Comparison of ENCODE assay signal across 9 mouse cellular contexts in the genomic region with DNA sequence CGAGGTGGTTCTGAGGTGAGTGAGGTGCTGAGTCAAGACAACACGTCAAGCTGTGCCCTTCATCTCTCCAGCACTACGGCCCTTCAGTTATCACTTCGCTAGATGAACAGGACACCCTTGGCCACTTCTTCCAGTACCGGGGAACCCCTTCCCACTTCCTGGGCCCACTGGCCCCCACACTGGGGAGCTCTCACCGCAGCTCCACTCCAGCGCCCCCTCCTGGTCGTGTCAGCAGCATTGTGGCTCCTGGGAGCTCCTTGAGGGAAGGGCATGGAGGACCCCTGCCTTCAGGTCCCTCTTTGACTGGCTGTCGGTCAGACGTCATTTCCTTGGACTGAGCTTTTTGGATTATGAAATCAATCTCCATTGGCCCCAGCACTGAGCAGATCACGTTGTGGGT. TPM values are rescaled to one million over a fixed set of nuclear protein-coding genes. Genes with fewer than 3 reads are reported as not detected.
DNase-seq lines count a peak whose midpoint lies in the region; ATAC-seq and TF ChIP-seq lines count a peak whose summit lies in the region.
"Had no signal": no experiment of that assay in that cellular context is flagged by ENCODE, and none has a peak within 500 bp of the region (broad histone marks: within the 10 kb centered on the region; RNA-seq: fewer than 3 reads in every experiment).

No protein-coding gene starts in this region.

- H3K4me2 ChIP-seq in lung, postnatal 0 days (replicated peaks; ENCODE audit: low read depth, low read length), result no peak overlapping the region
- no peak overlapping the region for H3K4me2 ChIP-seq in forebrain, embryonic 16.5 days (ENCODE audit: low read length)
- H3K4me2 ChIP-seq: heart, embryonic 13.5 days had no signal

- H3K79me2 ChIP-seq in heart, adult 2 months (replicated peaks; ENCODE audit: control insufficient read depth, insufficient read depth, low read length), result no peaks in the 10 kb centered on the region

- H3K9me3 ChIP-seq in lung, postnatal 0 days (ENCODE audit: low read length), result no peaks in the 10 kb centered on the region
- no peaks in the 10 kb centered on the region for H3K9me3 ChIP-seq in forebrain, embryonic 16.5 days (ENCODE audit: control insufficient read depth, low read length)
- H3K9me3 ChIP-seq in hindbrain, embryonic 10.5 days, result no peaks in the 10 kb centered on the region
- H3K9me3 ChIP-seq: heart, embryonic 13.5 days had no signal

- no peak for ATAC-seq in lung, postnatal 0 days
- no peak for ATAC-seq in forebrain, embryonic 16.5 days

- DNase-seq in heart, adult 2 months, result no peak
- DNase-seq in heart, adult 9 months (ENCODE audit: low spot score in 2 of 2), result no peak
- no peak for DNase-seq in lung, postnatal 0 days (ENCODE audit: low spot score)
- no peak for DNase-seq in lung, postnatal 36 days
- peak; percentile 72 for DNase-seq in testis, postnatal 10 days (ENCODE audit: low spot score)
- no peak for DNase-seq in hindbrain, embryonic 10.5 days (ENCODE audit: low spot score)

- intact Hi-C loops in heart, adult 2 months (cut with DNase I), result loop anchor here (5.0 kb wide), 3 partner anchors 37 to 157 kb away; partner anchors contain the start of gene Itga10

- no peaks in the 10 kb centered on the region for H3K36me3 ChIP-seq in heart, adult 2 months (ENCODE audit: control insufficient read depth, insufficient read depth, low read length)
- peaks cover 23% of the 10 kb centered on the region for H3K36me3 ChIP-seq in lung, postnatal 0 days (ENCODE audit: insufficient read depth, low read length)
- H3K36me3 ChIP-seq in forebrain, embryonic 16.5 days (ENCODE audit: control insufficient read depth, insufficient read depth), result no peaks in the 10 kb centered on the region
- H3K36me3 ChIP-seq in hindbrain, embryonic 10.5 days, result peaks cover 67% of the 10 kb centered on the region

- WGBS in heart, adult 2 months, result 72% methylated on average over 11 of the region's 11 CpGs
- 66% methylated on average over 11 of the region's 11 CpGs for WGBS in lung, postnatal 0 days
- WGBS in bone marrow, adult 2 months, result 72% methylated on average over 11 of the region's 11 CpGs
- 65% methylated on average over 11 of the region's 11 CpGs for WGBS in forebrain, embryonic 16.5 days
- 68% methylated on average over 11 of the region's 11 CpGs for WGBS in hindbrain, embryonic 10.5 days

- TF ChIP-seq POLR2A in heart, adult 2 months (IDR thresholded peaks at IDR 0.05; ENCODE audit: insufficient read depth, low read depth, low read length), result no peak
- no peak for TF ChIP-seq POLR2A in bone marrow, adult 2 months (IDR thresholded peaks at IDR 0.05; ENCODE audit: borderline replicate concordance, control insufficient read depth, low read depth, low read length)

- no peak overlapping the region for H3K27ac ChIP-seq in heart, adult 2 months
- H3K27ac ChIP-seq in lung, postnatal 0 days (ENCODE audit: low read length), result no peak overlapping the region
- H3K27ac ChIP-seq in bone marrow, adult 2 months (ENCODE audit: control insufficient read depth, insufficient read depth, low read depth, low read length, poor library complexity), result no peak overlapping the region
- no peak overlapping the region for H3K27ac ChIP-seq in forebrain, embryonic 16.5 days (ENCODE audit: low read length)
- H3K27ac ChIP-seq in hindbrain, embryonic 10.5 days, result no peak overlapping the region
- H3K27ac ChIP-seq: heart, embryonic 13.5 days had no signal

- no peak for TF ChIP-seq EP300 in heart, adult 2 months (IDR thresholded peaks at IDR 0.05; ENCODE audit: insufficient read depth, low read depth, low read length)
- no peak for TF ChIP-seq EP300 in lung, postnatal 0 days (IDR thresholded peaks at IDR 0.05)

- H3K4me1 ChIP-seq in heart, adult 2 months (ENCODE audit: control insufficient read depth, insufficient read depth, low read length), result peaks cover 3% of the 10 kb centered on the region; the same call in 1 of the 2 replicates
- H3K4me1 ChIP-seq in lung, postnatal 0 days (ENCODE audit: insufficient read depth, low read depth, low read length), result peaks cover 6% of the 10 kb centered on the region; the same call in 1 of the 2 replicates
- no peaks in the 10 kb centered on the region for H3K4me1 ChIP-seq in bone marrow, adult 2 months (ENCODE audit: control insufficient read depth, insufficient read depth, low read length)
- peaks cover 4% of the 10 kb centered on the region; the same call in 1 of the 2 replicates for H3K4me1 ChIP-seq in forebrain, embryonic 16.5 days (replicated peaks; ENCODE audit: control insufficient read depth, insufficient read depth, low read length)
- H3K4me1 ChIP-seq in hindbrain, embryonic 10.5 days (replicated peaks), result peaks cover 16% of the 10 kb centered on the region

- H3K27me3 ChIP-seq in heart, adult 2 months (ENCODE audit: control insufficient read depth, insufficient read depth, low read length), result no peaks in the 10 kb centered on the region
- no peaks in the 10 kb centered on the region for H3K27me3 ChIP-seq in lung, postnatal 0 days (replicated peaks; ENCODE audit: insufficient read depth, low read length)
- no peaks in the 10 kb centered on the region for H3K27me3 ChIP-seq in forebrain, embryonic 16.5 days (replicated peaks; ENCODE audit: control insufficient read depth, insufficient read depth, low read length)
- peaks cover 18% of the 10 kb centered on the region for H3K27me3 ChIP-seq in hindbrain, embryonic 10.5 days (ENCODE audit: insufficient read depth, poor library complexity, severe bottlenecking)

- H3K9ac ChIP-seq in heart, adult 2 months (ENCODE audit: low read depth, low read length), result no peak overlapping the region
- no peak overlapping the region for H3K9ac ChIP-seq in lung, postnatal 0 days (replicated peaks; ENCODE audit: low read depth)
- no peak overlapping the region for H3K9ac ChIP-seq in forebrain, embryonic 16.5 days (replicated peaks; ENCODE audit: low read depth, low read length)
- H3K9ac ChIP-seq: heart, embryonic 13.5 days had no signal

- H3K4me3 ChIP-seq in heart, adult 2 months, result no peak overlapping the region
- H3K4me3 ChIP-seq in lung, postnatal 0 days (ENCODE audit: low read depth, low read length), result no peak overlapping the region
- H3K4me3 ChIP-seq in bone marrow, adult 2 months (replicated peaks; ENCODE audit: control insufficient read depth, low read depth, low read length), result no peak overlapping the region
- H3K4me3 ChIP-seq in forebrain, embryonic 16.5 days (replicated peaks; ENCODE audit: low read length), result no peak overlapping the region
- H3K4me3 ChIP-seq in hindbrain, embryonic 10.5 days, result no peak overlapping the region
- H3K4me3 ChIP-seq: heart, embryonic 13.5 days had no signal

- TF ChIP-seq CTCF in heart, adult 2 months (IDR thresholded peaks at IDR 0.05), result peak; percentile 65
- TF ChIP-seq CTCF in lung, postnatal 0 days (IDR thresholded peaks at IDR 0.05), result peak; percentile 65
- TF ChIP-seq CTCF in bone marrow, adult 2 months (IDR thresholded peaks at IDR 0.05; ENCODE audit: control insufficient read depth, insufficient read depth, low read length), result peak; percentile 42; the same call in 1 of the 2 replicates

RNA-seq across cellular contexts. Expression of gene Nudt17, which starts 3.6 kb away (rescaled TPM):
- 1 to 10 TPM; 2.6 to 3.1 TPM for total RNA-seq in heart, adult 2 months (2021)
- polyA plus RNA-seq in heart, adult 2 months (2012; rRNA removed), result 4.8 and 5.0 TPM in 2 replicates
- 5.3 and 5.8 TPM in 2 replicates for polyA plus RNA-seq in lung, postnatal 0 days (2015; fragmentation: Nextera tagmentation; extraction: Ambion mirVana)
- 1.4 TPM in 1 of 2 replicates, not detected in the other for polyA plus RNA-seq in bone marrow, adult 2 months (2011; ENCODE audit: insufficient read depth, insufficient read length, low replicate concordance, missing spikeins)
- 4.8 and 6.2 TPM in 2 replicates for polyA plus RNA-seq in forebrain, embryonic 16.5 days (2015; fragmentation: Nextera tagmentation; extraction: Ambion mirVana)
- 17.1 and 19.4 TPM in 2 replicates for polyA plus RNA-seq in hindbrain, embryonic 10.5 days (2016; fragmentation: Nextera tagmentation; extraction: Ambion mirVana)

RNA-seq across cellular contexts. Expression of gene Pias3, which starts 8.6 kb away (rescaled TPM):
- 10 to 100 TPM; 10.3 to 11.7 TPM for total RNA-seq in heart, adult 2 months (2021)
- 20.6 and 20.7 TPM in 2 replicates for polyA plus RNA-seq in heart, adult 2 months (2012; rRNA removed)
- 26.9 and 31.1 TPM in 2 replicates for polyA plus RNA-seq in lung, postnatal 0 days (2015; fragmentation: Nextera tagmentation; extraction: Ambion mirVana)
- polyA plus RNA-seq in bone marrow, adult 2 months (2011; ENCODE audit: insufficient read depth, insufficient read length, low replicate concordance, missing spikeins), result 22.0 and 34.9 TPM in 2 replicates
- 24.3 and 32.6 TPM in 2 replicates for polyA plus RNA-seq in forebrain, embryonic 16.5 days (2015; fragmentation: Nextera tagmentation; extraction: Ambion mirVana)
- 46.2 and 48.3 TPM in 2 replicates for polyA plus RNA-seq in hindbrain, embryonic 10.5 days (2016; fragmentation: Nextera tagmentation; extraction: Ambion mirVana)

RNA-seq across cellular contexts. Expression of gene Polr3c, which starts 22.6 kb away (rescaled TPM):
- 10 to 100 TPM; 22.4 to 24.4 TPM for total RNA-seq in heart, adult 2 months (2021)
- 21.2 and 33.5 TPM in 2 replicates for polyA plus RNA-seq in heart, adult 2 months (2012; rRNA removed)
- 17.9 and 19.2 TPM in 2 replicates for polyA plus RNA-seq in lung, postnatal 0 days (2015; fragmentation: Nextera tagmentation; extraction: Ambion mirVana)
- polyA plus RNA-seq in bone marrow, adult 2 months (2011; ENCODE audit: insufficient read depth, insufficient read length, low replicate concordance, missing spikeins), result 19.6 and 26.5 TPM in 2 replicates
- polyA plus RNA-seq in forebrain, embryonic 16.5 days (2015; fragmentation: Nextera tagmentation; extraction: Ambion mirVana), result 32.2 and 33.9 TPM in 2 replicates
- polyA plus RNA-seq in hindbrain, embryonic 10.5 days (2016; fragmentation: Nextera tagmentation; extraction: Ambion mirVana), result 44.4 and 45.3 TPM in 2 replicates

RNA-seq across cellular contexts. Expression of gene Rnf115, which starts 22.7 kb away (rescaled TPM):
- total RNA-seq in heart, adult 2 months (2021), result 10 to 100 TPM; 22.6 to 25.4 TPM
- 11.4 and 19.7 TPM in 2 replicates for polyA plus RNA-seq in heart, adult 2 months (2012; rRNA removed)
- 42.8 and 43.3 TPM in 2 replicates for polyA plus RNA-seq in lung, postnatal 0 days (2015; fragmentation: Nextera tagmentation; extraction: Ambion mirVana)
- polyA plus RNA-seq in bone marrow, adult 2 months (2011; ENCODE audit: insufficient read depth, insufficient read length, low replicate concordance, missing spikeins), result 12.2 and 17.2 TPM in 2 replicates
- 59.8 and 65.1 TPM in 2 replicates for polyA plus RNA-seq in forebrain, embryonic 16.5 days (2015; fragmentation: Nextera tagmentation; extraction: Ambion mirVana)
- 63.8 and 64.2 TPM in 2 replicates for polyA plus RNA-seq in hindbrain, embryonic 10.5 days (2016; fragmentation: Nextera tagmentation; extraction: Ambion mirVana)

RNA-seq across cellular contexts. Expression of gene Ankrd35, which starts 34.8 kb away (rescaled TPM):
- 1 to 10 TPM in 1 of 2 experiments, under 1 TPM in 1; 0.80 to 1.2 TPM for total RNA-seq in heart, adult 2 months (2021)
- polyA plus RNA-seq in heart, adult 2 months (2012; rRNA removed), result 1.2 and 1.5 TPM in 2 replicates
- polyA plus RNA-seq in lung, postnatal 0 days (2015; fragmentation: Nextera tagmentation; extraction: Ambion mirVana), result 0.42 and 0.44 TPM in 2 replicates
- polyA plus RNA-seq in bone marrow, adult 2 months (2011; ENCODE audit: insufficient read depth, insufficient read length, low replicate concordance, missing spikeins), result 5.4 and 15.5 TPM in 2 replicates
- 1.2 and 3.5 TPM in 2 replicates for polyA plus RNA-seq in forebrain, embryonic 16.5 days (2015; fragmentation: Nextera tagmentation; extraction: Ambion mirVana)
- polyA plus RNA-seq in hindbrain, embryonic 10.5 days (2016; fragmentation: Nextera tagmentation; extraction: Ambion mirVana), result 0.10 and 0.16 TPM in 2 replicates
